Mouse (Mus musculus) ES-CJ7 (cell line): Measurements from ENCODE around the gene Cyth1.

Experiments used
- DNase-seq: peaks from one replicate; pipeline ENCODE4 v3.0.0; 2011; ENCODE audit warnings: low read depth, low spot score

Cyth1 gene

GRCm38 (mm10) chr11:118225056-118225836 is 23.1 kb downstream of the Cyth1 start:
- no peak for DNase-seq

DNA sequence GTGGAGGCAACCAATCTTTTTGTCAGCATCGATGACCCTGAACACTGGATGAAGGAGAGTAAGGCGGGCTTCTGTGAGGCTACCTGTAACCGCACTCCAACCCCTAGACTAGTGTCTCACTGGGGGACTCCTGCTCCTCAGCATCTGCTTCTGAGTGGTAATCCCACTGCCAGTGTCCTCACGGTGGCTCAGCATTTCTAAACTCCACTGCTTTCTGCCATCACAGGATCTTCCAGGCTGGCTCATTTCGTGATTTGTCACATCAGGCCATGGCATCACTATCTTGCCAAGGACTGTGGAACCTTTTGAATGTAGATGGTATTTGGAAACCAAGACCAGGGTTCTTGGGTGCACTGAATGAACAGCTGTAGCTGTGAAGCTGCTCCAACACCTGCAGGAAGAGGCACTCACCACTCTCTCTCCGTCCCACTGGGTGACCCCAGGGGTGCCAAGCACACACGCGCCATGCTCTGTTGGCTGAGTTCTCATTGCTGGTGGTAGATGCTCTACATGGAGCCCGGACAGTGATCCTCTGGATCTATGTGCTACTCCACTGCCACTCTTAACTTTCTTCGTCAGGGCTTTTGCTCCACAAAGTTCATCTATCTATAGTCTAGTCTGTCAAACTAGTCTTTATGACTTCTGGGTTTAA is 24.9 kb downstream of the Cyth1 start:
- DNase-seq: no peak

DNA sequence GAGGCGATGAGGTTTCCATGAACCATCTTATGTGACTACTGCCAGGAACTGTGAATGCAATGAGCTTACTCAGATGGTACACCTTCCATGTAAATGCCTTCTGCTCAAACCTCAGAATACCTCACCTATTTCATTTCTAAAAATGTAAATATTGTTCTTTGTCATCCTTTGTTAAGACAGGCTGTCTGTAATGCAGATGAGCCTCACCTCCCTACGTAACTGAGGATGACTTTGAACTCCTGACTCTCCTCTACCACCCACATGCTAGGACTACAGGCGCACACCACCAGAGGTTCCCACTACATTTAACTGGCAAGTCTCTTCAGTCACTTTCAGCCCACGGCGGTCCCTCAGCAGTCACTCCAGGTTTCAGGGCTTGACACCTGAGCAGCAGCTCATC is 25.5 kb downstream of the Cyth1 start:
- no peak for DNase-seq

- no peak for DNase-seq
These were observed 26.0 kb downstream of the Cyth1 start for GRCm38 (mm10) chr11:118222351-118222885.

GRCm38 (mm10) chr11:118220561-118221262 is 27.7 kb downstream of the Cyth1 start:
- DNase-seq: peak; percentile 52

DNA sequence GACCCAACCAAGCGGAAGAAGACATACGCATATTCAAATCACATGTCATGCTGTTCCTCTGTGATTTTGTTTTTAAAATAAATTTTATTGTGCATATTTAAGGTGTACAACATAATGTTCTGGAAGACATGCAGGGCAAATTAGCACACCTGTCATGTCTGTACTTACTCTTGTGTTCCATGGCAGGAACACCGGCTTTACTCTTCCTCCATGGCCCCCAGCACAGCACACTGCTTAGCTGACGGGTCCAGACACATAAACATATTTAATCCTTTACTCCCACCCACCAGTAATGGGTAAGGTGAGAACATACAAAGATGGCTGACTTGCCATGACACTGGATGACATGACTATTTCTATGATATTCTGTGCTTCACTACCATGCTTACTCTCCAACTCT is 29.3 kb downstream of the Cyth1 start:
- DNase-seq: no peak

DNA sequence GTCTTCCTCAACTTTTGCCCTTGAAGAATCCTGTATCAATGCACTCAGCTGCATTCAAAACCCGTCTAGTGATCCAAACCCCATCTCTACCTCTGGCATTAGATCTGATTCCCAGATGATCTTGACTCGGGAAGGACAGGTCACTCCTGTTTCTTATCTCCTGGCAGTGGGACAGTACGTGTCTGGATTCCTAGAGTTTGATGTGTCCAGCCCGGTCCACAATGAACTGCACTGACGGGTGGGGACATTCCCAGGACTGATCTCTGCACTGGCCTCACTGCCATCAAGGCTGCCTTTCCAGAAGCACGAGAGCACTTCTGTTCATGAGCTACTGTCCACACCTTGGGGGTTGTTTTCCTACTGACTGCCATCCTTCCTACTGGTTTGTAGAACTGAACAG is 31.9 kb downstream of the Cyth1 start:
- DNase-seq: no peak

GRCm38 (mm10) chr11:118215928-118216458 is 32.4 kb downstream of the Cyth1 start:
- no peak for DNase-seq

DNA sequence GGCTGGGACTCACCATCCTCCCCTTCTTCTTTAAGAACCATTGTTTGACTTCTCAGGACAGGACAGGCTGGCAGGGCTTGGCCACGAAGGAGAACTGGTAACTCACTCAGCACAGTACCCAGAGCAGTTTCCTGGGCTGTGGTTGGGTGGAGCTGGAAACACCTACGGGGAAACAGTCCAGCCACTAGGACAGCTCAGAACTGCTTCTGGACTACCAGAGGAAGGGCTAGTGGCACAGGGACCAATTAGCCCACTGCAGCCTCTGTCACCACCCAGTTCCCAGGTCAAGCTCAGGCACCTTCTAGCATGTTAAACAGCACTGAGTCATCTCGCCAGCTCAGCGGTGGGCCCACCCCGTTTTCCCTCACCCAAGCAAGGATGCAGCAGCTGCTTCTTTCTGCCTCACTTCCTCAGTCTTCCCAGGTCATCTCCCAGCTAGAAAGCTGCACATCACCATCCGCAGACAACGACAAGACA is 35.7 kb downstream of the Cyth1 start:
- no peak for DNase-seq

DNA sequence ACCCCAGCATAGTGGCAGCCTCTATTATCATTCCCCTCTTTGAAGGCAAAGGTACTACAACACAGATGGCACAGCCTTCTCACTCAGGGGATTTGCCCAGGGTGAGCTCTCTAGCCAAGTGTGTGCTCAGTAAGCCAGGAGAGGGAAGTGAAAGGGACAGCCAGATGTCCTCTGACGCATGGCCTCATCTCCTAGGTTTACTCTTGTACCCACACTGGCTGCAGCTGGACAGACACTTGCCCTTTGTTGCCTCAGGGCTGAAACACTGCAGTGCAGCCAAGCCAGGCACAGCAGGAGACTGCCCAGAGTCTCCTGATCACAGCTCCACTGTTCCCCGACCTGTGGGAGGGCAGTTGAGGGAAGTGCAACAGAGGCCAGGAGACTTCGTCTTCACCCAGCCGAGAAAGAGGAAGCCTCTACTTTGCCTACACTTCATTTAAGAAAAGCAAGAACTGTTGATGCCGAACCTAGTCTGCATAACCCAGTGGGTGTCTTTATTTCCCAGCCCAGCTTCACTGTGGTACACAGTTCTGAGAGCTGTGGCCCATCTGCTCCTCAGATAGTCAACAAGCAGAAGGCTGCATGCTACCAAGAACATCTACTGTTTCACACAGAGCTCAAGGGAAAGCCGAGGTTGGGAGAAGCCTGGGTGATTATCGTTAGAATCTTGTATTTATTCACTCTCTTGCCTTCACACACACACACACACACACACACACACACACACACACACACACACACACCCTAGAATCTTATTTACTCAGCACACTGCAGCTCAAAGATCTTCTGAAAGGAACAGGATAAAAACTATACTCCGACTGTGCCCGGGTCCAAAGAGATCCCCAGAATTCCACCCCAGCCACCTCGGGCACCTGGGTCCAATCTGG is 36.4 kb downstream of the Cyth1 start:
- no peak for DNase-seq

DNA sequence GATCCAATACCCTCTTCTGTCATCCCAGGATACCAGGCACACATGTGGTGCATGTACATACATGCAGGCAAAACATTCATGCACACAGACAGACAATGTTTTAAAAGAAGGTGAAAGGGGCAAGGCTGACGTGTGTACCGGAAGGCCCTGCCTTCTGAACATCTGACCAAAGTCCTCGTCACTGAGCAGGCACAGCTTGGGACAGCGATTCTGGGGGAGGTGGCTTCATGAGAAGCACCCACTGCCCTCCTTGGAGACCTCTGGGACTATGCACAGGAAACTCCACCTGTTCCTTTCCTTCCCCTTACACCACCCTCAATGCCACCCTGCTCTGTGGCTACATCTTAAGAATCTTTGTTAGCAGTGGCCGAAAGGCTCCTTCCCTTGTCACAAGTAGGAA is 37.4 kb downstream of the Cyth1 start:
- DNase-seq: no peak

- no peak for DNase-seq
These were observed 38.3 kb downstream of the Cyth1 start for GRCm38 (mm10) chr11:118210116-118210515.

GRCm38 (mm10) chr11:118209376-118209775 is 39.0 kb downstream of the Cyth1 start:
- no peak for DNase-seq

- peak; percentile 32 for DNase-seq
These were observed 39.6 kb downstream of the Cyth1 start for GRCm38 (mm10) chr11:118208672-118209272.

GRCm38 (mm10) chr11:118207424-118208033 is 40.9 kb downstream of the Cyth1 start:
- peak; percentile 31 for DNase-seq

DNA sequence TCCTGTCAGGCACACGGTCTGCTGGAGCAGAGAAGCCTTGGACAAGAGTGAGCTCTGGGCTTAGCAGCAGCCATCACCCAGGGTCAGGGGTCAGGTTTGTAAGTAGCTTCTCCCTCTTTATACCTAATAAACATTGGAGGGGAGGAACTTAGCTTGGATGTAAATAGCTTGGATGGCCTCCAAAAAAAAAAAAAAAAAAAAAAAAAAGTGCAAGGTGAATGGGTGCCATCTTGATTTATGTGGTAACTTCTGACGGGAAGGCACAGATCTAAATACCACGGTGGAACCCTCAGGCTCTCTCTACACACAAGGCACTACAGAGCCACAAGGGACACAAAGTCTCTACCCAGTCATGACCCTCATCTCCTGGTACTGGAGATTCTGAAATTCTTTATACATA is 42.1 kb downstream of the Cyth1 start:
- DNase-seq: no peak

DNA sequence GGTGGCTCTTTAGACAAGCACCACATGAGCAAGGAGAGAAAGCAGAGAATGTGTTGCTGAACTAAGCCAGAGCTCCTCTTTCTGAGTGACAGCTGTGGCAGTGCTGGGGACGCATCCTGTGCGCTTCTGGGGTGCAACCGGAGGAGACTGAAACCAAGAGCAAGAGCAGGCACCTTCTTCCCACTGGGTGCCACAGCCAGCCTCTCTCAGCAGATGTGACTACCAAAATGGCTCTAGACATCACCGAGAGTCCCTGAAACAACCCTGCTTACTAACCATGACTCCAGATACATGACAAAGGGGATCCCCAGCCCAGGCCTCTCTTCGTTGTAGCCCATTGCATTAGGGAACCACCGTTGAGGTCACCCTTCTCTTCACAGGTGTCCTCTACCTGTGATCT is 44.9 kb downstream of the Cyth1 start:
- DNase-seq: no peak

GRCm38 (mm10) chr11:118202410-118203233 is 45.8 kb downstream of the Cyth1 start:
- DNase-seq: peak; percentile 62

- no peak for DNase-seq
These were observed 46.5 kb downstream of the Cyth1 start for GRCm38 (mm10) chr11:118201833-118202409.
